Mouse (Mus musculus): Measurements from ENCODE around the gene Abcc12.

DNA sequence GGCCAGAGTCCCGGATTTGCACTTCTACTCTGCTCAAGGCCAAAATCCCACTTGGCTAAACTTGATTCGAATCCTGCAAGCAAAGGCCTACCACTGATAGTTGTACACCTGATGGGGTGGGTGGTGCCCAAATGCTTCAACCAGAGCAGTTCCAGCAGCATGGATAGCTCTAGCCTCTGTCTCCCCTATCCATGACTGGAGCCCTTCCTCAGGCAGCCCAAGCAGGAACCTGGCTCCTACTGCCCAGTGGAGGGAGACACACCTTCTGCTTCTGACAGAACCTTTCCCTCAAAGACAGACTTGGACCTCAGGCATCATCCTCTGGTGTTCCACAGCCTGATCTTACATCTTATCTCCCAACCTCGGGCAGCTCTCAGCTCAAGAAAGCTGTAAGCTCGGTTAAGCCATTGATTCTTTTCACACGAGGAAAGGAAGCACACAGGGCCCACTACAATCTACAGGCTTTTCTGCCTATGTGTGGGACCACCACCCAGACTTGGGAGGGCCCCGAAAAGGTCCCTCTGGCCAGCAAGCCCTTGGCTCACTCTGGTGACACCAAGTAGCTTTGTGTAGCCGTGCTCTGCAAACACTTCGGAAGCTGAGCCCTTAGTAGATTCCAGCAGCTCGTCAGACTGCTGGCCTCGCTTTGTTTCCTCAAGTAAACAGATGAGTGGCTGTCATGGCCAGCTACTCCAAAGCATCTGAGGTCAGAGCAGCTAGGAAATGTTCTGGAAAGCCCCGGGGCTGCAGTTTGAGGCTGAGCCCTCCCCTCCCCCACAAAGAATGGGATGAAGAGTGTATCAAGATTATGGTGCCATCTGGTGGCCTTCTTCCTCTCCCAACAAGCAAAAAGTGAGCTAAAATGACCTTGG lies 44.5 kb downstream of the Abcc12 start:
- no peak for TF ChIP-seq CTCF (IDR thresholded peaks at IDR 0.05; ENCODE audit: control insufficient read depth, insufficient read depth, insufficient replicate concordance, low read depth, low read length)
- TF ChIP-seq POLR2A (IDR thresholded peaks at IDR 0.05; ENCODE audit: control insufficient read depth, low read depth, low read length): no peak
